Mouse (Mus musculus) limb, embryonic 11.5 days (tissue): Measurements from ENCODE around the gene Cd63. TPM values are rescaled to one million over a fixed set of nuclear protein-coding genes. Genes with fewer than 3 reads are reported as not detected.

Experiments
- ATAC-seq: fragments of 200-750 bp; cut with Nextera tagmentation; 2 replicates; pipeline ENCODE4 v1.8.0; 2017; ENCODE audit warnings: low read depth; ENCODE audit not compliant: insufficient number of reproducible peaks, low FRiP score, low TSS enrichment
- DNase-seq: peaks from one replicate; pipeline ENCODE4 v3.0.0-alpha.2; 2015; ENCODE audit warnings: low spot score
- H3K27ac ChIP-seq: fragments of 300-500 bp; sonication (generic); replicated peaks from 2 replicates; pipeline ENCODE4 v1.5.1; 2014; ENCODE audit warnings: low read depth, mild to moderate bottlenecking, low read length
- H3K27me3 ChIP-seq: fragments of 300-500 bp; sonication (generic); 2 replicates; pipeline ENCODE4 v1.6.1; 2014; ENCODE audit warnings: mild to moderate bottlenecking, low read length, mixed read lengths; ENCODE audit not compliant: control insufficient read depth, insufficient read depth
- H3K36me3 ChIP-seq: fragments of 300-500 bp; sonication (generic); 2 replicates; pipeline ENCODE4 v1.6.1; 2014; ENCODE audit warnings: mild to moderate bottlenecking, low read length, moderate library complexity, mixed read lengths; ENCODE audit not compliant: control insufficient read depth, insufficient read depth
- H3K4me1 ChIP-seq: fragments of 300-500 bp; sonication (generic); 2 replicates; pipeline ENCODE4 v1.6.1; 2014; ENCODE audit warnings: low read length, mixed read lengths; ENCODE audit not compliant: control insufficient read depth, insufficient read depth
- H3K4me2 ChIP-seq: fragments of 300-500 bp; sonication (generic); 2 replicates; pipeline ENCODE4 v1.6.1; 2014; ENCODE audit warnings: low read depth, mild to moderate bottlenecking, moderate library complexity; ENCODE audit not compliant: severe bottlenecking
- H3K4me3 ChIP-seq: fragments of 300-500 bp; sonication (generic); 2 replicates; pipeline ENCODE4 v1.5.1; 2014; ENCODE audit warnings: low read depth, low read length
- H3K9ac ChIP-seq: fragments of 300-500 bp; sonication (generic); 2 replicates; pipeline ENCODE4 v1.6.1; 2014; ENCODE audit warnings: mild to moderate bottlenecking, low read length
- H3K9me3 ChIP-seq: fragments of 300-500 bp; sonication (generic); 2 replicates; pipeline ENCODE4 v1.6.1; 2016; ENCODE audit warnings: low read length; ENCODE audit not compliant: control insufficient read depth
- WGBS: fragments of 180-500 bp; shearing (Covaris S2); extraction: QIAGEN DNeasy Blood & Tissue Kit; methylation state at CpG from one replicate; pipeline ENCODE4 v1.1.7; 2014; 5-methylcytosine and 5-hydroxymethylcytosine counted together
- polyA plus RNA-seq: library from polyadenylated mRNA; unstranded; fragments of >200 nt; fragmentation: Nextera tagmentation; extraction: Ambion mirVana; gene quantifications from 2 replicates; pipeline ENCODE4 v1.2.1, GENCODE M21; 2014

Cd63 gene
- polyA plus RNA-seq, 1 experiment from 2014 or later, result 427 TPM

- ATAC-seq (no peak), DNase-seq (no peak)
- Histone ChIP-seq H3K9ac (no peak overlapping the region), H3K9me3 (no peaks in the 10 kb centered on the region), H3K36me3 (no peaks in the 10 kb centered on the region), H3K27me3 (no peaks in the 10 kb centered on the region), H3K4me2 (no peak overlapping the region), H3K4me1 (no peaks in the 10 kb centered on the region), H3K4me3 (no peak overlapping the region), H3K27ac (no peak overlapping the region)
- WGBS, result 67% methylated on average over 16 of the region's 16 CpGs
Measured at GRCm38 (mm10) chr10:128950208-128950887, 49.6 kb downstream of the Cd63 start.

- ATAC-seq, result no peak
- Histone ChIP-seq H3K27me3 (no peaks in the 10 kb centered on the region), H3K9ac (no peak overlapping the region), H3K9me3 (no peaks in the 10 kb centered on the region), H3K36me3 (no peaks in the 10 kb centered on the region), H3K4me2 (no peak overlapping the region), H3K4me3 (no peak overlapping the region), H3K4me1 (no peaks in the 10 kb centered on the region), H3K27ac (no peak overlapping the region)
- no peak for DNase-seq
- WGBS, result 79% methylated on average over 10 of the region's 10 CpGs
Measured at GRCm38 (mm10) chr10:128958340-128958739, 57.6 kb downstream of the Cd63 start.

- no peak for ATAC-seq
- Histone ChIP-seq H3K27ac (no peak overlapping the region), H3K36me3 (no peaks in the 10 kb centered on the region), H3K4me2 (no peak overlapping the region), H3K4me1 (no peaks in the 10 kb centered on the region), H3K9ac (no peak overlapping the region), H3K27me3 (no peaks in the 10 kb centered on the region), H3K4me3 (no peak overlapping the region), H3K9me3 (no peaks in the 10 kb centered on the region)
- DNase-seq, result no peak
- 74% methylated on average over 4 of the region's 4 CpGs for WGBS
Measured at GRCm38 (mm10) chr10:128960142-128960541, 59.4 kb downstream of the Cd63 start.

GRCm38 (mm10) chr10:128960590-128961584 lies 60.1 kb downstream of the Cd63 start, which contains the start of gene Mettl7b:
Gene Mettl7b, minus strand, starts transcription at chr10:128960988.
- 88% methylated on average over 12 of the region's 12 CpGs for WGBS
- no peak for DNase-seq
- H3K27ac ChIP-seq, result no peak within 1 kb of the TSS
- no peaks in the 10 kb centered on the region for H3K4me1 ChIP-seq
- H3K4me3 ChIP-seq, result no peak within 1 kb of the TSS
- ATAC-seq, result no peak
- no peaks in the 10 kb centered on the region for H3K36me3 ChIP-seq
- no peaks in the 10 kb centered on the region for H3K9me3 ChIP-seq
- no peak within 1 kb of the TSS for H3K4me2 ChIP-seq
- no peak within 1 kb of the TSS for H3K9ac ChIP-seq
- H3K27me3 ChIP-seq, result no peaks in the 10 kb centered on the region

Other genes starting within 250 kb of the Cd63 start
- gene Suox, start 226.9 kb upstream of the Cd63 start, polyA plus RNA-seq, result 12.2 and 12.3 TPM in 2 replicates
- gene Rab5b, start 204.7 kb upstream of the Cd63 start, polyA plus RNA-seq, result 62.4 and 62.5 TPM in 2 replicates
- gene Pmel, start 196.8 kb upstream of the Cd63 start, polyA plus RNA-seq, result 0.34 and 0.87 TPM in 2 replicates
- 151 TPM in 2 replicates for gene Cdk2, start 196.0 kb upstream of the Cd63 start, polyA plus RNA-seq
- gene Dgka, start 156.1 kb upstream of the Cd63 start, polyA plus RNA-seq, result 5.4 and 6.5 TPM in 2 replicates
- 49.4 and 52.4 TPM in 2 replicates for gene Pym1, start 153.1 kb upstream of the Cd63 start, polyA plus RNA-seq
- 0.35 and 0.55 TPM in 2 replicates for gene Mmp19, start 110.1 kb upstream of the Cd63 start, polyA plus RNA-seq
- 33.3 and 37.8 TPM in 2 replicates for gene Dnajc14, start 96.9 kb upstream of the Cd63 start, polyA plus RNA-seq
- gene Tmem198b, start 96.6 kb upstream of the Cd63 start, polyA plus RNA-seq, result 18.9 and 22.2 TPM in 2 replicates
- 285 and 295 TPM in 2 replicates for gene Sarnp, start 83.7 kb upstream of the Cd63 start, polyA plus RNA-seq
- gene Ormdl2, start 79.3 kb upstream of the Cd63 start, polyA plus RNA-seq, result 51.8 and 54.5 TPM in 2 replicates
- 17.5 and 18.1 TPM in 2 replicates for gene Gdf11, start 9.3 kb upstream of the Cd63 start, polyA plus RNA-seq
- 7.7 and 7.8 TPM in 2 replicates for gene Rdh5, start 21.9 kb downstream of the Cd63 start, polyA plus RNA-seq
- gene Bloc1s1, start 23.0 kb downstream of the Cd63 start, polyA plus RNA-seq, result 203 and 211 TPM in 2 replicates
- 0.10 and 0.12 TPM in 2 replicates for gene Itga7, start 32.8 kb downstream of the Cd63 start, polyA plus RNA-seq
- not detected in 2 replicates for gene Mettl7b, start 60.0 kb downstream of the Cd63 start, polyA plus RNA-seq
- not detected in 2 replicates for gene Olfr9, start 88.4 kb downstream of the Cd63 start, polyA plus RNA-seq
- not detected in 2 replicates for gene Olfr763, start 109.8 kb downstream of the Cd63 start, polyA plus RNA-seq
- gene Olfr764-ps1, start 138.9 kb downstream of the Cd63 start, polyA plus RNA-seq, result not detected in 2 replicates
- gene Olfr765, start 149.0 kb downstream of the Cd63 start, polyA plus RNA-seq, result not detected in 2 replicates
- gene Olfr766-ps1, start 168.0 kb downstream of the Cd63 start, polyA plus RNA-seq, result not detected in 2 replicates
- not detected in 2 replicates for gene Olfr767, start 181.9 kb downstream of the Cd63 start, polyA plus RNA-seq
- gene Olfr768, start 198.4 kb downstream of the Cd63 start, polyA plus RNA-seq, result not detected in 2 replicates
- gene Olfr769, start 216.9 kb downstream of the Cd63 start, polyA plus RNA-seq, result not detected in 2 replicates
- not detected in 2 replicates for gene Olfr770, start 238.0 kb downstream of the Cd63 start, polyA plus RNA-seq